Mouse (Mus musculus) hindbrain, embryonic 15.5 days (tissue): ENCODE measurements around the gene Gm12184. TPM values are rescaled to one million over a fixed set of nuclear protein-coding genes. Genes with fewer than 3 reads are reported as not detected.
"Not testable (repeated sequence)": the region's sequence is repeated elsewhere in the genome, so short reads cannot be mapped to it uniquely, and the experiment has no call there.

Experiments used
- ATAC-seq: fragments of 200-750 bp; cut with Nextera tagmentation; 2 replicates; pipeline ENCODE4 v1.8.0; 2017; ENCODE audit warnings: low read depth, moderate number of reproducible peaks, moderate TSS enrichment; ENCODE audit not compliant: low FRiP score
- H3K27ac ChIP-seq: fragments of 300-500 bp; sonication (generic); replicated peaks from 2 replicates; pipeline ENCODE4 v1.5.1; 2015; ENCODE audit warnings: mild to moderate bottlenecking, inconsistent platforms
- H3K27me3 ChIP-seq: fragments of 300-500 bp; sonication (generic); 2 replicates; pipeline ENCODE4 v1.6.1; 2015; ENCODE audit warnings: control low read depth, inconsistent platforms
- H3K36me3 ChIP-seq: fragments of 300-500 bp; sonication (generic); 2 replicates; pipeline ENCODE4 v1.6.1; 2015; ENCODE audit warnings: control low read depth, inconsistent platforms
- H3K4me1 ChIP-seq: fragments of 300-500 bp; sonication (generic); replicated peaks from 2 replicates; pipeline ENCODE4 v1.6.1; 2015; ENCODE audit warnings: control low read depth, inconsistent platforms
- H3K4me2 ChIP-seq: fragments of 300-500 bp; sonication (generic); 2 replicates; pipeline ENCODE4 v1.6.1; 2015; ENCODE audit warnings: moderate library complexity, mild to moderate bottlenecking, inconsistent platforms
- H3K4me3 ChIP-seq: fragments of 300-500 bp; sonication (generic); 2 replicates; pipeline ENCODE4 v1.5.1; 2015; ENCODE audit warnings: mild to moderate bottlenecking, inconsistent platforms
- H3K9ac ChIP-seq: fragments of 300-500 bp; sonication (generic); 2 replicates; pipeline ENCODE4 v1.6.1; 2015; ENCODE audit warnings: inconsistent platforms
- H3K9me3 ChIP-seq: fragments of 300-500 bp; sonication (generic); 2 replicates; pipeline ENCODE4 v1.6.1; 2016; ENCODE audit warnings: control low read depth, inconsistent platforms
- WGBS: fragments of 180-500 bp; shearing (Covaris S2); methylation state at CpG from one replicate; pipeline ENCODE4 v1.1.7; 2015; 5-methylcytosine and 5-hydroxymethylcytosine counted together
- polyA plus RNA-seq: library from polyadenylated mRNA; unstranded; fragments of >200 nt; fragmentation: Nextera tagmentation; extraction: Ambion mirVana; gene quantifications from 2 replicates; pipeline ENCODE4 v1.2.1, GENCODE M21; 2015

Gm12184 gene
- polyA plus RNA-seq, 1 experiment from 2014 or later = 3.8 TPM

DNA sequence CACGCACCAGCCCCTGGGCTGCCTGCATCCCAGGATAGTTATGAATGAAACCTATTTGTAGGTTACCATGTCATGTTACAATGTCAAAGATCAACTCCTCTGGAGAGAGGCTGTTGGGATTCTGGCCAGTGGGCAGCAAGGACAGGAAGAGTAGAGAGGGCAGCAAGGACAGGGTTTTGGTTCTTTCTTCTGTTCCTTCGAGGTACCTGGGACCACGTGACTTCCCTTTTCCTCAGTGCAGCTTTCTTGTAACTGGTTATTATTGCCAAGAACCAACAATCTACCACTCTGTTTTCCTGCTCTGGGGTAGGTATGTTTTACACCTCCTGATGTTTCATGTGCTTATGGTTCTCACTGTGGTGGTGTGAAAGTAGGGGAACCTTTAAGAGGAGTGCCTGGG is 37.4 kb upstream of the Gm12184 start:
- peaks cover 2% of the 10 kb centered on the region for H3K4me1 ChIP-seq
- no peaks in the 10 kb centered on the region for H3K9me3 ChIP-seq
- H3K4me3 ChIP-seq = no peak overlapping the region
- ATAC-seq = no peak
- no peak overlapping the region for H3K4me2 ChIP-seq
- H3K36me3 ChIP-seq = no peaks in the 10 kb centered on the region
- H3K9ac ChIP-seq = no peak overlapping the region
- H3K27me3 ChIP-seq = 0 out of 2 replicates have a peak, but pooled peaks cover 5% of the 10 kb centered on the region
- WGBS = 85% methylated on average over 3 of the region's 3 CpGs
- no peak overlapping the region for H3K27ac ChIP-seq

DNA sequence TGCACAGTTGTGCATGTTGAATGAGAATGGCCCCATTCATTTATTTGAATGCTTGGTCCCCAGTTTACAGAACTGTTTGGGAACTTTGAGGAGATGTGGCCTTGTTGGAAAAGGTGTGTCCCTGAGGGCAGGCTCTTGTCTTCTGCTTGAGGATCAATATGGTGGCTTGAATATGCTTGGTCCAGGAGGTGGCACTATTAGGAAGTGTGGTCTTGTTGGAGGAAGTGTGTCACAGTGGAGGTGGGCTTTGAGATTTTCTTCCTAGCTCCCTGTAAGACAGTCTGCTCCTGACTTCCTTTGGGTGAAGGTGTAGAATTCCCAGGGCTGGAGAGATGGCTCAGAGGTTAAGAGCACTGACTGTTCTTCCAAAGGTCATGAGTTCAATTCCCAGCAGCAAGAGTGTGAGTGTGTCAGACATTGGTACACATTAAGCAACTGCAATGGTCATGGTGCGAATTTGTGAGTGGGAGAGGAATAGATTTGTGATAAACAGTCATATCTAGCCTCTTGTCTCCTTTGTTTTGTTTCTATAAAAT is 36.4 kb upstream of the Gm12184 start:
- Histone ChIP-seq H3K9me3 (no peaks in the 10 kb centered on the region), H3K27me3 (0 out of 2 replicates have a peak, but pooled peaks cover 5% of the 10 kb centered on the region), H3K4me3 (no peak overlapping the region), H3K9ac (no peak overlapping the region), H3K4me1 (peaks cover 9% of the 10 kb centered on the region), H3K4me2 (no peak overlapping the region), H3K27ac (no peak overlapping the region), H3K36me3 (no peaks in the 10 kb centered on the region)
- WGBS = 91% methylated on average over 1 of the region's 1 CpGs
- no peak for ATAC-seq

DNA sequence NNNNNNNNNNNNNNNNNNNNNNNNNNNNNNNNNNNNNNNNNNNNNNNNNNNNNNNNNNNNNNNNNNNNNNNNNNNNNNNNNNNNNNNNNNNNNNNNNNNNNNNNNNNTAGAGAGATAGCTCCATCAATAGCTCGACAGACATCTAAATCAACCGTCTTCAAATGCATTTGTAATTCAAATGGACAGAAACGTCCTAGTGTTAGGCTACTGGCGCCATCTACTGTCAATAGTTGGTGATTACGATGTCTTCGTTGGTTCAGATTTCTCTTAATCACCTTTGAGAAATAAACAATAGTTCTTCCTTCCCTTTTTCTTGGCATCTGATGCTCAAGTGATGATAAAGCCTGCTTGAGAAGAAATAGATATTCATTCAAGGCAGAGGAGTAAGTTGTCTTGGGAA is 32.6 kb upstream of the Gm12184 start:
- no peak overlapping the region for H3K27ac ChIP-seq
- peak overlapping the region; percentile 88 for H3K4me2 ChIP-seq
- H3K9ac ChIP-seq = no peak overlapping the region
- 0% methylated on average over 6 of the region's 6 CpGs for WGBS
- H3K27me3 ChIP-seq = 0 out of 2 replicates have a peak, but pooled peaks cover 5% of the 10 kb centered on the region
- ATAC-seq = no peak
- no peaks in the 10 kb centered on the region for H3K9me3 ChIP-seq
- peaks cover 29% of the 10 kb centered on the region for H3K4me1 ChIP-seq
- H3K36me3 ChIP-seq = no peaks in the 10 kb centered on the region
- H3K4me3 ChIP-seq = peak overlapping the region; percentile 58

DNA sequence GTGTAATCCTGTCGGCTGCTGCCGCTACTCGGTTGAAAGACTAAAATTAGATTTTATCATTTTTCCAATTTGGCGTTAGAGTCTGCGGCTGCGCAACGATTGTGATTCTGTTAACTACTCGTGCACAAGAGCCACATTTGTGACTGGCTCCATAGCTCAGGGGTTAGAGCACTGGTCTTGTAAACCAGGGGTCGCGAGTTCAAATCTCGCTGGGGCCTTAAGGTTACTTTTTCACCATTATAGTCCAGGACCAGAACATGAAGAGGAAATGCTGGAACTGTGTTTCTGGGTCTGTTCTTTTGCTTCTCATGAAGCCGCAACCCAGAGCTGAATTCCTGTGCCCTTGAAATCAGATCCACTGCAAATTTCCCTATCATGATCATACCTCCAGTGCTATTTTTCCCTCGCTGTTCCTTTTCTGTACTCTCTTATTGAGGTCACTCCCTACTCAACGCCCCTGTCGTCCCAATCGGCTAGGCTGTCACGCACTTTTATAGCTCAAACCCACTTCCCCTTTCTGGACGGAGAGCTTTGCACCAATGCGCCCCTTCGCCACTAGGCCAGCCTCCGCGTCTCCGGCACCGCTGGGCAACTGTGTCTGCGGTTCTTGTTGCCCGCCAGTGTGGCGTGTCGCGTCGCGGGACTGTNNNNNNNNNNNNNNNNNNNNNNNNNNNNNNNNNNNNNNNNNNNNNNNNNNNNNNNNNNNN is 27.2 kb upstream of the Gm12184 start:
- Histone ChIP-seq H3K9ac (peak overlapping the region; percentile 48), H3K4me1 (peaks cover 37% of the 10 kb centered on the region), H3K27ac (peak overlapping the region; percentile 72), H3K9me3 (no peaks in the 10 kb centered on the region), H3K36me3 (no peaks in the 10 kb centered on the region), H3K4me3 (peak overlapping the region; percentile 58), H3K4me2 (peak overlapping the region; percentile 88), H3K27me3 (no peaks in the 10 kb centered on the region)
- ATAC-seq = peak; percentile 71
- WGBS = under 1% methylated on average over 31 of the region's 31 CpGs

DNA sequence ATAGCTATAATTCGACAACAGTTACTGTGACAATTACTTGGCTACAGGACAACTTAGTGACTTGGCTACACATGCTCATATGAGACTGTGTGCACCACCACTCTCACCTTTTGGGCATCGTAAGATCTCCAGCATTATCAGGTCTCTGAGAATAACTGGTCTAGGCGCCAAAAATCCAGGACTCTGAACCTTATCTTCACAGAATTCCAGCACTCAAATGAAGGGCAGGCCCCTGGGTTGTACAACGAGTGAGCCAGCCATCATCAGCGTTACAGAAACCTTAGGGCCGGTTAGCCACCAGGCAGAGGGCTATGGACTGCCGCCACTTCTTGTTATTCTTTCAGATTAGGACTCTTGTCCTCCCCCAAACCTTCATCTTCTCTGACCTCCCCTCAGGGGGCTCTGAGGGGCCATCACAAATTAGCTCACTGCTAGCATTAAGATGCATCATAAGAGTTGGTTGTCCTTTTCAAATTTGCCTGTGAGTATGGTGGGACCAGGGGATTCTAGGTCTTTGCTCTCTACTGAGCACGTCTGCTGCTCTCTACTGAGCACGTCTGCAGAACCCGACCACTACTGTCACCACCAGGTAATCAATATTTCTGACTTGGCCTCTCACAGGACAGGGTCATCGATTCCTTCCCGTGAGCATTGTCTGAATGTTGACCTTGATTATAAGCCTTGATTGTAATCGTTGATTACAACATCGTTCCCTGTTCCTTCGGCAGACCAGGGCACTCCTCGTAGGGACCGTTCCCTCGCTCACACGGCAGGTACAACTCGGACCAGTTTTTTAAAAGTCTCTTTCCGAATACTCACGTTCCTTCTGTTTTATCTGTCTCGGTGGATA is 26.4 kb upstream of the Gm12184 start:
- 7% methylated on average over 23 of the region's 23 CpGs for WGBS
- H3K27ac ChIP-seq = peak overlapping the region; percentile 72

DNA sequence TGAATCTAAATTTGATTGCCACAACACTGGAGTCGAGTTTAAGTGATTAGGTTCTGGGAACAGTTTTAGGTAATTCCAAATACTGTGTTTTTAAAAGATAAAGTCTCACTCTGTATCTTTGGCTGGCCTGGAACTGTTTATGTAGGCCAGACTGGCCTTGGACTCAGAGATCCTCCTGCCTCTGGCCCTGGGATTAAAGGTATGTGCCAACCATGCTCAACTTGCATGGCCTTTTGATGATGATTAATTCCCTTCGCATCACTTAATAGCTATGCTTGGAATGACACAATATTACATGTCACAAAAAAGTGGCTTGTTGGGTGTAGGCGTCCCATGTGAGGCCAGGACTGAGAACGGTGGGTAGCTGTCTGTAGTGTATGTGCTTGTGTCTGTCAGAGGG is 25.7 kb upstream of the Gm12184 start:
- ATAC-seq = no peak
- peak overlapping the region; percentile 58 for H3K4me3 ChIP-seq
- peaks cover 26% of the 10 kb centered on the region for H3K4me1 ChIP-seq
- H3K27ac ChIP-seq = no peak overlapping the region
- no peaks in the 10 kb centered on the region for H3K36me3 ChIP-seq
- no peaks in the 10 kb centered on the region for H3K9me3 ChIP-seq
- peak overlapping the region; percentile 88 for H3K4me2 ChIP-seq
- WGBS = 81% methylated on average over 4 of the region's 4 CpGs
- H3K9ac ChIP-seq = no peak overlapping the region
- no peaks in the 10 kb centered on the region for H3K27me3 ChIP-seq

More for the DNA sequence above, 26.4 kb upstream of the Gm12184 start:
- H3K4me2 ChIP-seq = peak overlapping the region; percentile 88
- ATAC-seq = peak; percentile 32
- H3K4me1 ChIP-seq = peaks cover 31% of the 10 kb centered on the region
- peak overlapping the region; percentile 48 for H3K9ac ChIP-seq
- no peaks in the 10 kb centered on the region for H3K27me3 ChIP-seq
- H3K4me3 ChIP-seq = peak overlapping the region; percentile 58
- no peaks in the 10 kb centered on the region for H3K36me3 ChIP-seq
- no peaks in the 10 kb centered on the region for H3K9me3 ChIP-seq

DNA sequence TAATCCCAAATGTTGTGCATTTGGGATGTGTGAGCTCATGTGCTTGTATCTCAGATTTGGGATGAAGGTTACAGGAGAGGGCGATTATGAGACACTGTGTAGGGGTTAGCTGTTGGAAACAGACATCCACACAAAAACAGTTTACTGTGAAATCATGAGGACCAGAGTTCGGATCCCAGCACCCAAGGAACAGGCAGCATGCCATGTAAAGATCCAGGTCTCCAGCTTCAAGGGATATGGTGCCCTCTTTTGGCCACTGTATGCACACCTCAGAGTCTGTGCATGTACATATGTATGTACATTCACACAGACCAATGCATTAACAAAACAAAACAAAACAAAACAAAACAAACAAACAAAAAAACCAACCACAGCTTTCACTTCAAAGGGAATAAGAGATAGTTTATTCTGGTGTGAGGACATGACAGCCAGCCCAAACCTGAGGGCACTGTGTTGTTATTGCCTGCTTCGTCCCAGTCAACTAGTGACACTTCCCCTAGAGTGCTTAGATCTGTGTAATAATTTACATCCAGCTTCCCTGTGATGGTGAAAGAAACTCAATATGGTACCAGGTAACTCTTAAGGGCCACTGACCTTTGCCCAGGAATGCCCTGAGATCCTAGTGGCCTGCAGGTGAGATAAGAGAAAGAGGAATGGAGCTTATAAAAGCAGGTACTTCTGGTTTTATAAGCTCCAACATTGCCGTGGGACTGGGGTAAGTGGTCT is 25.0 kb upstream of the Gm12184 start:
- Histone ChIP-seq H3K9me3 (no peaks in the 10 kb centered on the region), H3K9ac (no peak overlapping the region), H3K27me3 (no peaks in the 10 kb centered on the region), H3K4me2 (no peak overlapping the region), H3K4me1 (peaks cover 20% of the 10 kb centered on the region), H3K36me3 (no peaks in the 10 kb centered on the region), H3K4me3 (no peak overlapping the region), H3K27ac (no peak overlapping the region)
- WGBS = 85% methylated on average over 4 of the region's 4 CpGs
- ATAC-seq = no peak

DNA sequence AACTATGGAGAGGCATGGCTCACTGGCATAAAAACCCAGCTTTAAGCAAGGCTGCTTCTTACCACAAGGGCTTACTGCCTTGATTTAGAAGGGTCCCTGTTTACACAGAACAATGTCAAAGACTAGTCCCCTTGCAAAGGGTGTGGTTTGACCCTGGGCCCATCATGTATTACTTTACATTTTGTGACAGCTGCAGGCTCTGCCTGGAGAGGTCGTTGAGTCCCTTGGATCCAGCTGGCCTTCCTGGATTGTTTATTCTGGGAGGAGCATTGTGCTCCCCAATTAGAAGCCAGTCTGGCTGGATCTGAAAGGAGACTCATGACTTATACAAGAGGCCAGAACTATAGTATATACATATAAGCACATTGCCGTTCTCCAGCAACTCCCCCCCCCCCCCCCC is 23.8 kb upstream of the Gm12184 start:
- Histone ChIP-seq H3K4me1 (peaks cover 20% of the 10 kb centered on the region), H3K27me3 (no peaks in the 10 kb centered on the region), H3K9me3 (no peaks in the 10 kb centered on the region), H3K9ac (no peak overlapping the region), H3K36me3 (no peaks in the 10 kb centered on the region), H3K4me2 (no peak overlapping the region), H3K27ac (no peak overlapping the region), H3K4me3 (no peak overlapping the region)
- no peak for ATAC-seq
- 49% methylated on average over 2 of the region's 2 CpGs for WGBS

DNA sequence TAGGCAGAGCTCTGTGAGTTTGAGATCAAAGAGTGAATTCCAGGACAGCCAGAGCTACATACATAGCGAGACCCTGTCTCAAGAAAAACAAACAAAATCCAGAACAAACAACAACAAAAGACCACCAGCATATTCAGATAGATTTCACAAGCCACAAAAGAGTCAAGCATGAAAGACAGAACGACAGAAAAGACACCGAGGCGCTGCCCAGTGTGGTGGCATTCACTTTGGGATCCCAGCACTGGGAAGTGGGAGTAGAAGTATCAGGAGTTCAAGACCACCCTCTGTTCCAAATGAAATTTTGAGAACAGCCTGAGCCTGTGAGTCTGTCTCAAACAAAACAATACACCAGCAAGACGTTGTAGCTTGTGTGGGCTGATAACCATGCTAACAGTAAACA is 20.4 kb upstream of the Gm12184 start:
- Histone ChIP-seq H3K4me1 (no peaks in the 10 kb centered on the region), H3K9me3 (no peaks in the 10 kb centered on the region), H3K4me2 (no peak overlapping the region), H3K27ac (no peak overlapping the region), H3K9ac (no peak overlapping the region), H3K36me3 (no peaks in the 10 kb centered on the region), H3K27me3 (0 out of 2 replicates have a peak, but pooled peaks cover 2% of the 10 kb centered on the region), H3K4me3 (no peak overlapping the region)
- no peak for ATAC-seq
- WGBS = 61% methylated on average over 5 of the region's 5 CpGs

DNA sequence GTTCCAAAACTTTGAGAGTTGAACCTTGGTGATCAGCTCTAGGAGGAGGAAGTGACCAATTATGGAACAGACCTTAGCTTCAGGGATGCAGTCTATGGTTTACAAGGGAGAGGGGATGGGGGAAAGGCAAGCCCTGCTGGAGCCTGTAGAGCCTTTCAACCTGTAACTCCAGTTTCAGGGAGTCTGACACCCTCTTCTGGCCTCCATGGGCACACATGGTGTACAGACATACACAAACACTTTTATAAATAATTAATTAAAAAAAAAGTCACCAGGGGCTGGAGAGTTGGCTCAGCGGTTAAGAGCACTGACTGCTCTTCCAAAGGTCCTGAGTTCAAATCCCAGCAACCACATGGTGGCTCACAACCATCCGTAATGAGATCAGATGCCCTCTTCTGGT is 19.9 kb upstream of the Gm12184 start:
- not testable (repeated sequence) for H3K27ac ChIP-seq, H3K4me1 ChIP-seq, ATAC-seq, H3K36me3 ChIP-seq, H3K27me3 ChIP-seq, H3K4me3 ChIP-seq, H3K9ac ChIP-seq, H3K4me2 ChIP-seq, H3K9me3 ChIP-seq
- WGBS = 77% methylated on average over 2 of the region's 2 CpGs

DNA sequence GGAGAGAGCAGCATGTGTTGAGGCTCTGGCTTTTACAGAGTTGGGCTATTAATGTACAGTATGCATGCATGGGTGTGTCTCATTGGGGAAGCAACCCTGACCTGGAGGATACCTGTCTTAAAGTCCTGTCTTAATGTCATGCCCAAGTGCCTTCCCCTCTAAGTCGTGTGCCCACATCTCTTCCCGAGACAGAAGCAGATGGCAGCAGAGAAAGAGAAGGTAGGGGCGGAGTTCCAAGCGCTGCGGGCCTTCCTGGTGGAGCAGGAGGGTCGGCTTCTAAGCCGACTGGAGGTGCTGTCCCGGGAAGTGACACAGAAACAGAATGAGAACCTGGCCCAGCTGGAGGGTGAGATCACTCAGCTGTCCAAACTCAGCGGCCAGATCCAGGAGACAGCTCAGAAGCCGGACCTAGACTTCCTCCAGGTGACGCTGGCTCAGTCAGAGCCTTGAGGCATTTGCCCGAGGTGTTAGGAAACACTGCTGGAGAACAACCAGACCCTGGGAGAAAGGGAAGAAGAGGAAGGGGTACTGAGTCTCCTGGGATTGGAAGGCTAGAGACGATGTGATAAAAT is 18.9 kb upstream of the Gm12184 start:
- Histone ChIP-seq H3K4me3 (no peak overlapping the region), H3K9me3 (no peaks in the 10 kb centered on the region), H3K4me1 (no peaks in the 10 kb centered on the region), H3K36me3 (no peaks in the 10 kb centered on the region), H3K4me2 (no peak overlapping the region), H3K27ac (no peak overlapping the region), H3K27me3 (0 out of 2 replicates have a peak, but pooled peaks cover 2% of the 10 kb centered on the region), H3K9ac (no peak overlapping the region)
- 49% methylated on average over 13 of the region's 13 CpGs for WGBS
- no peak for ATAC-seq
